Mouse (Mus musculus): Measurements from ENCODE around the gene Itga11. TPM values are rescaled to one million over a fixed set of nuclear protein-coding genes. Genes with fewer than 3 reads are reported as not detected.
"Not testable (repeated sequence)": the region's sequence is repeated elsewhere in the genome, so short reads cannot be mapped to it uniquely, and the experiment has no call there.

Gene Itga11
- polyA plus RNA-seq, 1 experiment, result 2.2 TPM

- peak; percentile 44 for DNase-seq (ENCODE audit: low read depth, low spot score)
Observed at GRCm38 (mm10) chr9:62811516-62812121, 134.0 kb downstream of the Itga11 start, which contains the start of gene Fem1b. Fem1b (minus strand) TSS chr9:62811934.

GRCm38 (mm10) chr9:62812216-62813049 lies 134.8 kb downstream of the Itga11 start:
- WGBS, result 23% methylated on average over 14 of the region's 14 CpGs
- no peak for DNase-seq (ENCODE audit: low read depth, low spot score)

More at GRCm38 (mm10) chr9:62811516-62812121, 134.0 kb downstream of the Itga11 start, which contains the start of gene Fem1b:
- WGBS, result under 1% methylated on average over 68 of the region's 68 CpGs

- no peak for DNase-seq (ENCODE audit: low read depth, low spot score)
- WGBS, result 60% methylated on average over 2 of the region's 2 CpGs
Observed at GRCm38 (mm10) chr9:62814751-62815150, 137.1 kb downstream of the Itga11 start.

- 87% methylated on average over 9 of the region's 9 CpGs for WGBS
- no peak for DNase-seq (ENCODE audit: low read depth, low spot score)
Observed at GRCm38 (mm10) chr9:62816323-62817098, 138.9 kb downstream of the Itga11 start.

GRCm38 (mm10) chr9:62817099-62817571 lies 139.5 kb downstream of the Itga11 start:
- no peak for DNase-seq (ENCODE audit: low read depth, low spot score)
- 70% methylated on average over 12 of the region's 12 CpGs for WGBS

GRCm38 (mm10) chr9:62817828-62818614 lies 140.4 kb downstream of the Itga11 start:
- DNase-seq (ENCODE audit: low read depth, low spot score), result no peak
- 40% methylated on average over 4 of the region's 4 CpGs for WGBS

- WGBS, result 73% methylated on average over 3 of the region's 3 CpGs
- no peak for DNase-seq (ENCODE audit: low read depth, low spot score)
Observed at GRCm38 (mm10) chr9:62819494-62819893, 141.9 kb downstream of the Itga11 start.

GRCm38 (mm10) chr9:62819910-62820309 lies 142.3 kb downstream of the Itga11 start:
- 87% methylated on average over 6 of the region's 6 CpGs for WGBS
- DNase-seq (ENCODE audit: low read depth, low spot score), result not testable (repeated sequence)

- no peak for DNase-seq (ENCODE audit: low read depth, low spot score)
- 88% methylated on average over 6 of the region's 6 CpGs for whole genome bisulfite sequencing
Observed at GRCm38 (mm10) chr9:62820829-62821228, 143.2 kb downstream of the Itga11 start.

- DNase-seq (ENCODE audit: low read depth, low spot score), result no peak
- 94% methylated on average over 7 of the region's 7 CpGs for WGBS
Observed at GRCm38 (mm10) chr9:62821811-62822210, 144.2 kb downstream of the Itga11 start.

GRCm38 (mm10) chr9:62825791-62826393 lies 148.3 kb downstream of the Itga11 start:
- WGBS, result 42% methylated on average over 9 of the region's 9 CpGs
- DNase-seq (ENCODE audit: low read depth, low spot score), result no peak

- DNase-seq (ENCODE audit: low read depth, low spot score), result no peak
- 43% methylated on average over 7 of the region's 7 CpGs for WGBS
Observed at GRCm38 (mm10) chr9:62826456-62826855, 148.8 kb downstream of the Itga11 start.

GRCm38 (mm10) chr9:62827939-62828652 lies 150.5 kb downstream of the Itga11 start:
- 7% methylated on average over 24 of the region's 24 CpGs for WGBS
- no peak for DNase-seq (ENCODE audit: low read depth, low spot score)

- WGBS, result under 1% methylated on average over 23 of the region's 23 CpGs
- DNase-seq (ENCODE audit: low read depth, low spot score), result peak; percentile 91
Observed at GRCm38 (mm10) chr9:62828662-62829086, 151.0 kb downstream of the Itga11 start.

GRCm38 (mm10) chr9:62829877-62830276 lies 152.3 kb downstream of the Itga11 start:
- DNase-seq (ENCODE audit: low read depth, low spot score), result no peak
- 81% methylated on average over 6 of the region's 6 CpGs for WGBS

Data from large intestine, adult 2 months (tissue).